Mouse (Mus musculus) heart, embryonic 14.5 days (tissue): Measurements from ENCODE around the gene Cdc25a. TPM values are rescaled to one million over a fixed set of nuclear protein-coding genes. Genes with fewer than 3 reads are reported as not detected.

ENCODE experiments used
- ATAC-seq: fragments of 200-750 bp; cut with Nextera tagmentation; 2 replicates; pipeline ENCODE4 v1.8.0; 2017; ENCODE audit warnings: low read depth, moderate TSS enrichment; ENCODE audit not compliant: insufficient number of reproducible peaks, insufficient read depth, low FRiP score
- H3K27ac ChIP-seq, 2 experiments: fragments of 200-500 bp in 1 of 2; fragments of 300-500 bp in 1 of 2; sonication (generic) in 1 of 2; replicated peaks in 1 of 2; 2 replicates each; pipeline ENCODE4 v1.5.1; 2012 to 2014; ENCODE audit warnings: low read depth in 2 of 2, low read length in 2 of 2, control low read depth in 1 of 2, mild to moderate bottlenecking in 1 of 2, mixed read lengths in 1 of 2; ENCODE audit not compliant: control insufficient read depth in 1 of 2, insufficient read depth in 1 of 2
- H3K27me3 ChIP-seq: fragments of 300-500 bp; sonication (generic); 2 replicates; pipeline ENCODE4 v1.6.1; 2014; ENCODE audit warnings: mild to moderate bottlenecking, low read length, control low read depth; ENCODE audit not compliant: control insufficient read depth, insufficient read depth
- H3K36me3 ChIP-seq: fragments of 300-500 bp; sonication (generic); 2 replicates; pipeline ENCODE4 v1.6.1; 2014; ENCODE audit warnings: mild to moderate bottlenecking, control low read depth, low read length, mixed read lengths; ENCODE audit not compliant: control insufficient read depth, insufficient read depth
- H3K4me1 ChIP-seq, 2 experiments: fragments of 200-500 bp in 1 of 2; fragments of 300-500 bp in 1 of 2; sonication (generic) in 1 of 2; 2 replicates each; pipeline ENCODE4 v1.6.1; 2012 to 2014; ENCODE audit warnings: low read length in 2 of 2, control low read depth in 1 of 2, mixed read lengths in 1 of 2; ENCODE audit not compliant: control insufficient read depth in 2 of 2, insufficient read depth in 2 of 2
- H3K4me2 ChIP-seq: fragments of 300-500 bp; sonication (generic); 2 replicates; pipeline ENCODE4 v1.6.1; 2014; ENCODE audit warnings: mild to moderate bottlenecking, low read length
- H3K4me3 ChIP-seq, 2 experiments: fragments of 200-500 bp in 1 of 2; fragments of 300-500 bp in 1 of 2; sonication (generic) in 1 of 2; 2 replicates each; pipeline ENCODE4 v1.5.1; 2012 to 2014; ENCODE audit warnings: low read length in 2 of 2, mild to moderate bottlenecking in 2 of 2, control low read depth in 1 of 2, low read depth in 1 of 2, moderate library complexity in 1 of 2; ENCODE audit not compliant: control insufficient read depth in 1 of 2, insufficient read depth in 1 of 2
- H3K9ac ChIP-seq: fragments of 300-500 bp; sonication (generic); 2 replicates; pipeline ENCODE4 v1.6.1; 2014; ENCODE audit warnings: mild to moderate bottlenecking, low read length
- H3K9me3 ChIP-seq: fragments of 300-500 bp; sonication (generic); 2 replicates; pipeline ENCODE4 v1.6.1; 2016; ENCODE audit warnings: low read length, control low read depth; ENCODE audit not compliant: control insufficient read depth
- WGBS: fragments of 180-500 bp; shearing (Covaris S2); extraction: QIAGEN DNeasy Blood & Tissue Kit; methylation state at CpG from one replicate; pipeline ENCODE4 v1.1.7; 2014; 5-methylcytosine and 5-hydroxymethylcytosine counted together
- polyA plus RNA-seq: library from polyadenylated mRNA; unstranded; fragments of >200 nt; fragmentation: Nextera tagmentation; extraction: Ambion mirVana; gene quantifications from 2 replicates; pipeline ENCODE4 v1.2.1, GENCODE M21; 2014

Cdc25a gene
- polyA plus RNA-seq, 1 experiment from 2014 or later, result 14.9 TPM

- Histone ChIP-seq H3K27ac (no peak overlapping the region), H3K4me3 (no peak overlapping the region), H3K9ac (no peak overlapping the region), H3K4me2 (no peak overlapping the region), H3K27me3 (no peaks in the 10 kb centered on the region), H3K4me1 (peaks cover 7 to 10% of the 10 kb centered on the region in 2 experiments), H3K9me3 (no peaks in the 10 kb centered on the region), H3K36me3 (no peaks in the 10 kb centered on the region)
- no peak for ATAC-seq
- 60% methylated on average over 4 of the region's 4 CpGs for WGBS
Measured at GRCm38 (mm10) chr9:109902246-109902645, 26.9 kb downstream of the Cdc25a start.

GRCm38 (mm10) chr9:109902740-109903139 lies 27.4 kb downstream of the Cdc25a start:
- no peaks in the 10 kb centered on the region for H3K9me3 ChIP-seq
- WGBS, result 78% methylated on average over 5 of the region's 5 CpGs
- H3K4me2 ChIP-seq, result no peak overlapping the region
- no peaks in the 10 kb centered on the region for H3K27me3 ChIP-seq
- H3K4me3 ChIP-seq, result no peak overlapping the region
- no peak overlapping the region for H3K27ac ChIP-seq
- H3K9ac ChIP-seq, result no peak overlapping the region
- peaks cover 12% of the 10 kb centered on the region in 2 experiments for H3K4me1 ChIP-seq
- H3K36me3 ChIP-seq, result no peaks in the 10 kb centered on the region
- no peak for ATAC-seq

- Histone ChIP-seq H3K4me1 (peaks cover 5 to 6% of the 10 kb centered on the region in 2 experiments; a peak in 2 of 4 replicates), H3K4me2 (no peak overlapping the region)
- 45% methylated on average over 8 of the region's 8 CpGs for WGBS
Measured at GRCm38 (mm10) chr9:109907300-109907699, 31.9 kb downstream of the Cdc25a start.

DNA sequence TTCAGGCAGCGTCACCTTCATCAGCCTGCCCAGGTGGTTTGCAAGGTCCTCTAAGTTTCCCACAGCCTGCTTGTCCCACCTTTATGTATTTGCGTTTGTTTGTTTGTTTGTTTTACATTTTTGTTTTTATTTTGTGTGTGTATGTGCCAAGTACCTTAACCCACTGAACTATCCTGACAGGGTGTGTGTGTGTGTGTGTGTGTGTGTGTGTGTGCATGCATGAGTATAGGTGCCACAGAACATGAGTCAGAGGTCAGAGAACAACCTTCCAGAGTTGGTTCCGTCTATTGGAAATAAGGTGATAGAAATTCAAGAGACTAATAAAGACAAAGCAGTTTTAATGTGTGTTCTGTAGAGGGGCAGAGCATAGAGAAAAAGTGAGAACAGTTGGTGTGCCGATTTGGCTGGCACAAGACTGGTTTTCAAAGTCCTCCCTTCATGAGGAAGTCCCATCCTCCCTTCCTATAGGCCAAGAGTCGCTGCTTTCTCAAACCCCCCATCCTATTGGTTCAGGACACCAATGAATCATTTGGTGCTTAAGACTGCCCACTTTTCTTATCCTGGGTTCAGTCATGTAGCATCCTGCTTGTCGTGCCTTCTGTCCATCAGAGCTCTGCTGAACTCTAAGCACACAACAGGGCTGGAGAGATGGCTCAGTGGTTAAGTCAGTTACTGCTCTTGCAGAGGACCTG lies 32.5 kb downstream of the Cdc25a start:
- no peak overlapping the region for H3K4me2 ChIP-seq
- H3K27me3 ChIP-seq, result no peaks in the 10 kb centered on the region
- no peak for ATAC-seq
- H3K4me3 ChIP-seq, result no peak overlapping the region
- WGBS, result 63% methylated on average over 6 of the region's 6 CpGs
- no peaks in the 10 kb centered on the region for H3K9me3 ChIP-seq
- H3K9ac ChIP-seq, result no peak overlapping the region
- H3K36me3 ChIP-seq, result no peaks in the 10 kb centered on the region
- peaks cover 5 to 6% of the 10 kb centered on the region in 2 experiments; a peak in 2 of 4 replicates for H3K4me1 ChIP-seq
- peak overlapping the region in 1 of 2 experiments; percentile 31; a peak in 1 of 4 replicates for H3K27ac ChIP-seq

More at GRCm38 (mm10) chr9:109907300-109907699, 31.9 kb downstream of the Cdc25a start:
- H3K4me3 ChIP-seq, result no peak overlapping the region
- no peak overlapping the region for H3K9ac ChIP-seq
- peak overlapping the region; percentile 31 to 33; a peak in 2 of 4 replicates for H3K27ac ChIP-seq
- H3K27me3 ChIP-seq, result no peaks in the 10 kb centered on the region
- peak; percentile 69 for ATAC-seq
- no peaks in the 10 kb centered on the region for H3K9me3 ChIP-seq
- no peaks in the 10 kb centered on the region for H3K36me3 ChIP-seq

DNA sequence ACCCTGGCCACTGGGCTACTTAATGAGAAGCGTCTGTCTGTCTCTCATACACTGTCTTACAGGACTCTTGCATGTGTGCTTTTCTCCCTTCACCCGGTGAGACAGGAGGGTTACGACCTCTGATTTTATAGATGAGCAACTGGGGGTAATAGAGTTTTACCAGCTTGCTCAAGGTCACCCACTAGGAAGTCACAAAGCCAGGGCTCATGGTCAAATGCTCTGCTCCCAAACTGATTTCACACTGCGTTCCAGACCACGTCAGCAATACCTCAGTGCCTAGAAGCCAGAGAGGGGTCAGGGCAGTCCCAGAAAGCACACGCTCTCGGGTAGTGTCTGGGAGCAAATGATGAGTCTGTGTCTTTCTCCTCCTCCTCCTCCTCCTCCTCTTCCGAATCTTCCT lies 33.7 kb downstream of the Cdc25a start:
- no peak overlapping the region for H3K27ac ChIP-seq
- no peak overlapping the region for H3K9ac ChIP-seq
- H3K27me3 ChIP-seq, result no peaks in the 10 kb centered on the region
- H3K9me3 ChIP-seq, result no peaks in the 10 kb centered on the region
- no peak overlapping the region for H3K4me2 ChIP-seq
- H3K4me1 ChIP-seq, result peaks cover 5 to 6% of the 10 kb centered on the region in 2 experiments; a peak in 2 of 4 replicates
- H3K4me3 ChIP-seq, result no peak overlapping the region
- no peaks in the 10 kb centered on the region for H3K36me3 ChIP-seq
- ATAC-seq, result no peak
- 84% methylated on average over 8 of the region's 8 CpGs for WGBS

- H3K4me2 ChIP-seq, result no peak overlapping the region
- no peaks in the 10 kb centered on the region for H3K9me3 ChIP-seq
- no peak overlapping the region for H3K4me3 ChIP-seq
- ATAC-seq, result no peak
- 92% methylated on average over 4 of the region's 4 CpGs for WGBS
- H3K27me3 ChIP-seq, result no peaks in the 10 kb centered on the region
- H3K9ac ChIP-seq, result no peak overlapping the region
- H3K4me1 ChIP-seq, result peaks cover 5 to 6% of the 10 kb centered on the region in 2 experiments; a peak in 2 of 4 replicates
- H3K27ac ChIP-seq, result no peak overlapping the region
- no peaks in the 10 kb centered on the region for H3K36me3 ChIP-seq
Measured at GRCm38 (mm10) chr9:109909926-109910325, 34.5 kb downstream of the Cdc25a start.

DNA sequence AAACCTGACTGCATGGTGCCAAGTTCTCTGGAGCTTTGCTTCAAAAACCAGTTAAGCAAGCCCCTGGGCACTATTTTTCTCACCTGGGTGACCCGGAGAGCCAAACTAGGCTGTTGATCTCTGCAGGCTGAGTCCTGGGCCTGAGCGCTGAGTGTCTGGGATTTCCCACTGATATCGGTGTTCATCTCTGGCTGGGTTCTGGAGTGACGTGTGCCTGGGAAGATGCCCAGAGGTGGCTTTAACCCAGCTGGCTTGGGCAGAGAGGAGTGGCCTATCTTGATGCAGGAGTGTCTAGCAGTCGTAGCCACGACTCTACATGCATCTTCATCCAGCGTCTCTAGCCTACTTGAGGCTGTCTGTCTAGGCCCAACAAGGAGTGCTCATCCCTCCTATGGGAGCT lies 36.4 kb downstream of the Cdc25a start:
- WGBS, result 76% methylated on average over 7 of the region's 7 CpGs
- no peak overlapping the region for H3K27ac ChIP-seq
- H3K4me2 ChIP-seq, result no peak overlapping the region
- H3K9me3 ChIP-seq, result no peaks in the 10 kb centered on the region
- no peak for ATAC-seq
- no peak overlapping the region for H3K9ac ChIP-seq
- no peak overlapping the region for H3K4me3 ChIP-seq
- no peaks in the 10 kb centered on the region for H3K36me3 ChIP-seq
- no peaks in the 10 kb centered on the region for H3K27me3 ChIP-seq
- peaks cover 5 to 6% of the 10 kb centered on the region in 2 experiments; a peak in 2 of 4 replicates for H3K4me1 ChIP-seq
